Mouse (Mus musculus) central nervous system, embryonic 11.5 days (tissue): ENCODE data around the gene Pigm. TPM values are rescaled to one million over a fixed set of nuclear protein-coding genes. Genes with fewer than 3 reads are reported as not detected.

Experiments used
- polyA plus RNA-seq: library from polyadenylated mRNA; depleted of rRNA; stranded (reverse); fragments of >200 nt; gene quantifications from 2 replicates; pipeline ENCODE4 v1.2.3, GENCODE M21; 2012; rRNA removed

The Pigm gene
- polyA plus RNA-seq: 10.0 and 17.0 TPM in 2 replicates

DNA sequence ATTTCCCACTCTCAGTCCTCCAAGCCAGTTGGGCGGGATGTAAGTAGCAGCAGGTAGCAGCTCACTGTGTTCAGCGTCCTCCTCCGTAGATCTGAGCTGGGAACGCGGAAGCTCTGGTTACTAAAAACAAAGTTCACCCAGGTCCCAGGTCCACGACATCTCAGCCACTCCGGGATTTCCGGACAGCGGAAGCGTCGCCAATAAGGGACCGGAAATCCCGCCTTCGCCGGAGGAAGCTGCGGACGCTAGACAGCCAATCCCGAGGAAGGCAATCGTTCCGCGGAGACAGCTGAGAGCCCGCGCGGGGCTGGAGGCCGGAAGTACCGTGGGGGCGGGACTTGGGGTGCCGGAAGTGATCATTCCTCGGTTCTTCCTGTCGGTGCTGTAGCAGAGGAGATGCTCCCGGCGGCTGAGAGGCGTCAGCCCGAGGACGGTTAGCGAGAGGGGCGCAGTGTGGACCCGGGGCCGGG lies at the start of gene Pigm:
TSS of gene Pigm (plus strand) at position 349 of the 470 bp plus-strand sequence.

DNA sequence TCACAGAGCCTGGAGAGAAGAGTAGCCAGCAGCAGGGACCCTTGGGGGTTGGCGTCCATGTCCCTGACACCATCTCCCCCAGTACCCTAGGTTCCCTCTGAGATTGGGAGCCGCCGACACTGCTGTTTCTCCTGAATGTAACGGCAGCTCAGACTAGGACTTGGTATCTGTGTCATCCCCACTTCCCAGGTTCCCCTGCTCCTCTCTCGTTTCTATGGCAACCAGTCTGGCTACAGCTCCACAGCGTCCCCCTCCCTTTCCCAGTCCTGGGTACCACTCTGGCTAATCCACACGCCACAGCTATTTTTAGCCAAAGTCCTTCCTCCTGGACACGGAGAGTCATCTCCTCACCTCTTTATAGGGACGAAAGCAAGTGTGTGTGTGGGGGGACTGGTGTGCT lies 47.2 kb upstream of the Pigm start, which contains the start of gene Kcnj9:
TSS of gene Kcnj9 (minus strand) at position 188 of the 400 bp plus-strand sequence.

GRCm38 (mm10) chr1:172340729-172341321 lies 35.5 kb upstream of the Pigm start, which contains the start of gene Kcnj10:
Gene Kcnj10 (plus strand): TSS chr1:172341210.

Other genes starting within 250 kb of the Pigm start
- 101 and 117 TPM in 2 replicates for gene Pex19, start 249.8 kb upstream of the Pigm start, polyA plus RNA-seq
- 109 TPM in 2 replicates for gene Dcaf8, start 228.5 kb upstream of the Pigm start, polyA plus RNA-seq
- gene Pea15a, start 169.7 kb upstream of the Pigm start, polyA plus RNA-seq: 189 and 197 TPM in 2 replicates
- gene Casq1, start 156.7 kb upstream of the Pigm start, polyA plus RNA-seq: 7.0 and 8.0 TPM in 2 replicates
- gene Atp1a4, start 118.1 kb upstream of the Pigm start, polyA plus RNA-seq: 0.04 TPM in 2 replicates
- gene Igsf8, start 114.9 kb upstream of the Pigm start, polyA plus RNA-seq: 84.0 and 115 TPM in 2 replicates
- 11.4 and 13.3 TPM in 2 replicates for gene Atp1a2, start 78.5 kb upstream of the Pigm start, polyA plus RNA-seq
- gene Kcnj9, start 47.2 kb upstream of the Pigm start, polyA plus RNA-seq: 1.3 and 2.1 TPM in 2 replicates
- gene Kcnj10, start 35.3 kb upstream of the Pigm start, polyA plus RNA-seq: 1.2 TPM in 2 replicates
- 0.20 and 0.26 TPM in 2 replicates for gene Slamf9, start 98.8 kb downstream of the Pigm start, polyA plus RNA-seq
- 111 and 126 TPM in 2 replicates for gene Igsf9, start 105.2 kb downstream of the Pigm start, polyA plus RNA-seq
- gene Tagln2, start 123.5 kb downstream of the Pigm start, polyA plus RNA-seq: 28.5 and 53.8 TPM in 2 replicates
- 1.7 and 2.2 TPM in 2 replicates for gene Cfap45, start 144.3 kb downstream of the Pigm start, polyA plus RNA-seq
- gene Vsig8, start 179.4 kb downstream of the Pigm start, polyA plus RNA-seq: 0.04 and 0.07 TPM in 2 replicates
- 0.02 and 0.06 TPM in 2 replicates for gene Slamf8, start 214.0 kb downstream of the Pigm start, polyA plus RNA-seq
- gene Fcrl6, start 226.0 kb downstream of the Pigm start, polyA plus RNA-seq: 0.36 TPM in 1 of 2 replicates, not detected in the other